Mouse (Mus musculus) heart, adult 2 months (tissue): Measurements from ENCODE around the gene Arhgap31.

ENCODE experiments used
- CTCF ChIP-seq: fragments of 200-600 bp; IDR thresholded peaks from 2 replicates; pipeline ENCODE4 v1.8.1; 2022; ENCODE audit warnings: antibody characterized with exemption, mild to moderate bottlenecking, moderate library complexity
- POLR2A ChIP-seq: fragments of 200-500 bp; IDR thresholded peaks from 2 replicates; pipeline ENCODE4 v1.6.1; 2011; ENCODE audit warnings: mild to moderate bottlenecking, low read depth, low read length, control low read depth; ENCODE audit not compliant: insufficient read depth

DNA sequence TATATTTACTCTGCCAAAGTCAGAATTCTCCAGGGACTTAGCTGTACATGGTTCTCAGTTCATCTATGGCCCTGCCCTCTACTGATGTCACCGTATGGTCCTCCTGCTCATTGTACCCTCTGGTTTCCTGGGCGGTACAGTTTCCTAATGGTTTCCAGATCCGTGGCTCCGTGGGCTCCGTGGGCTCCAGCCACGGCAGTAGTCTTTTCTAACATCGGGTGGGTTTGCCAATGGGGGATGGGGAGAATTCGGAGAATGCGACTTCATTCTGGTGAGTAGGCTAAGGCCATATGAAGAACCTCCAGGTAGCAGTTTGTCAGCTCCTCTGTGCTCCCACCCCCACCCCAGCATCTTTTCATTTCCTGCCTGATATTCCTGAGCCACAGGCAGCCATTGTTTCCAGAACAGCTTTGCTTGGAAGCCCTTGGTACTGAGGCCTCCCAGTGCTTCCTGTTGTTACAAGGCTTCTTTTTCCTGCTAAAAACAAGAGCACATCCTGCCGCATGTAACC, 61.3 kb downstream of the Arhgap31 start:
- no peak for TF ChIP-seq CTCF
- no peak for TF ChIP-seq POLR2A
